Mouse (Mus musculus) urinary bladder, adult 2 months (tissue): ENCODE data around the gene Slc5a11. TPM values are rescaled to one million over a fixed set of nuclear protein-coding genes. Genes with fewer than 3 reads are reported as not detected.

Experiments used
- DNase-seq: peaks from one replicate; pipeline ENCODE4 v3.0.0; 2022; ENCODE audit warnings: low spot score
- polyA plus RNA-seq: library from polyadenylated mRNA; depleted of rRNA; stranded (reverse); fragments of >200 nt; gene quantifications from 2 replicates; pipeline ENCODE4 v1.2.3, GENCODE M21; 2012

Gene Slc5a11
- polyA plus RNA-seq, 1 experiment, result 0.39 TPM

DNA sequence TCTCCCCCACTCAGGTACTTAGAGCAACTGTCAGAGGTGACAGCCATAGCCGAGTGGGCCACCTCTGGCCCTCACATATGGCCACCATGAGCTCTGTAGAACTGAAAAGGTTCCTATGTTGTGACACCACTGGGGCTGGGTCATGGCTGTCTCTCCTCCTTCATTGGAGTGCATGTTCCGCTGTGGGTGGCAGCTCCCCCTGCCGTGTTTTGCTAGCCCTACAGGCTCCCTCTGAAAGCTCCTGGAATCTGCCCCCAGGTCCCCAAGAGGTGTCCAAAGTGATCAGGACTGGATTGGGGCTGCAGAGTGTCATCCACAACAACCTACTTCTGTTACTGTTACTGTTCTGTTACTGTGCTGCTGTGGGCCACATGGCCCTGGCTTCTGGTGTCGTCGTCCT, 2.3 kb upstream of the Slc5a11 start:
- DNase-seq, result no peak

DNA sequence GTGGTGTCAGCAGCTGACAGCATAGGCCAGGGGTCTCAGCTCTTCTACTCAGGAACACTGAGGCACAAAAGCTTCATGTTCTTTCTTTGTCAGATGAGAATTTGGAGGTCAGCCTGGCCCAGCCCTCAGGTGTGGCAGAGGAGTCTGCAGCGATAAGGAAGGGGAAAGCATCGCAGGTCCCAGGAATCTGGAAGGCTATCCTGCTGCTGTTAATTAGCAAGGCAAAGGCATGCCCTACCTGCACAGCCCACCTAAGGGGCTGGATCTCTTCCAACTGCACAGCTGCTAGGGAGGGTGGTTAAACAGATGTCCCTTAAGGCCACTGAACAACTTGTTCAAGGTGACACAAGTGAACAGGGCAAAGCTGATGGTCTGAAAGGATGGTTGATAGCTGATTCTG, 558 bp downstream of the Slc5a11 start:
- DNase-seq, result no peak

DNA sequence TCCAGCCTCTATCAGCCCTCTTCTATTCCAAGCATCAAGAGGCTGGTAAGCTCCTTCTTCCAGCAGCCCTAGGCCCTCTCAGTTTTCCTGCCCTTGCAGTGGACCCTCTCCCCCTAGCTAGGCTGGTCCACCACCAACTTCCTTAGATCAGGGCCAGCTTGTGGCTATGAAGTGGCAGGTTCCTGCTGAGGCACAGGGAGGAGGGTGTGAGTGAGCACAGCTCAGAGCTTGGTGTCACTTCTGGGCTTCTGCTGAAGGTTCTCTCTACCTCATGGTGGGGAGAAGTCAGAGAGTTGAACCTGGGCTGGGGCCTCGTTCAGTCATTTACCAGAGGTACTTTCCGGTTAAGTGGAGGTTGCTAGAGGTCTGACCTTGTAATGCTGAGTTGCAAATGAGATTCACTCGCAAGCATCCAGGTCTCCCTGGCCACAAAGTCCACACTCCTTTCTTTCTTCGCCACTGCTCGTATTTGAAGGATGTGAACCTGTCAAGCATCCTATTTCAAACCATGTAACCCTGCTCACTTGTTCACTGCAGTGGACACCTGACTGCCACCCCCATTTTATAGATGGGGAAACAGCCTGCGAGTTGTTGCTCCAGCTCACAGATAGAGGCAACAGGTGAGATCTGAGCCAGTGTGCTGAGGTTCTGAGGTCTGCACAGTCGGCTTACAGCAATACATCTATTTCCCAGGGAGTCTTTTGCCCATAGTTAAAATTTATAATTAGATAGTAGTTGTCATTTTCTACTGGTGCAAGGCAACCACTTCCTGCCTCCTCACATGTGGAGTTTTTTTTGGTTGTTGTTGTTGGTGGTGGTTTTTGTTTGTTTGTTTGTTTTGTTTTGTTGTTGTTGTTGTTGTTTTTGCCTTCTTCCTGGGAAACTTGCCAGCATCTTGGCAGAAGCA, 3.1 kb downstream of the Slc5a11 start:
- DNase-seq, result no peak

DNA sequence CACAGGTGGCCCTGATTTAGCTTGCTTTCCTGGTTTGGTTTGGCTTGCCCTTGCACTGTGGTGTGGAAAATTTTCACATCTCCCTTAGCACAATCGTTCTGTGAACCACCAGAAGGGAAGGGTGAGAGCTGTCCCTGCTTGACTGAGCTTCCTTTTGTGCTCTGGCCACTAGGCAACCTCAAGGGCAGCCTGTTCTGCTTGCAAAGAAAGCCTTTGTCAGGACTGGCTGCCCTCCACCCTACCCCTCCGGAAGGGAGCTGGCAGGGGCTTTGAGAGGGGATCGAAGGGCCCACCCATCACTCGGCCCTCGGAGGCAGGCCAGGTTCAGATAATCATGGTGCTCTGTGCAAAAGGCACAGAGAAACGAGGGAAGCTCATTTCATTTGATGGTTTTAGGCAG, 4.0 kb downstream of the Slc5a11 start:
- no peak for DNase-seq

DNA sequence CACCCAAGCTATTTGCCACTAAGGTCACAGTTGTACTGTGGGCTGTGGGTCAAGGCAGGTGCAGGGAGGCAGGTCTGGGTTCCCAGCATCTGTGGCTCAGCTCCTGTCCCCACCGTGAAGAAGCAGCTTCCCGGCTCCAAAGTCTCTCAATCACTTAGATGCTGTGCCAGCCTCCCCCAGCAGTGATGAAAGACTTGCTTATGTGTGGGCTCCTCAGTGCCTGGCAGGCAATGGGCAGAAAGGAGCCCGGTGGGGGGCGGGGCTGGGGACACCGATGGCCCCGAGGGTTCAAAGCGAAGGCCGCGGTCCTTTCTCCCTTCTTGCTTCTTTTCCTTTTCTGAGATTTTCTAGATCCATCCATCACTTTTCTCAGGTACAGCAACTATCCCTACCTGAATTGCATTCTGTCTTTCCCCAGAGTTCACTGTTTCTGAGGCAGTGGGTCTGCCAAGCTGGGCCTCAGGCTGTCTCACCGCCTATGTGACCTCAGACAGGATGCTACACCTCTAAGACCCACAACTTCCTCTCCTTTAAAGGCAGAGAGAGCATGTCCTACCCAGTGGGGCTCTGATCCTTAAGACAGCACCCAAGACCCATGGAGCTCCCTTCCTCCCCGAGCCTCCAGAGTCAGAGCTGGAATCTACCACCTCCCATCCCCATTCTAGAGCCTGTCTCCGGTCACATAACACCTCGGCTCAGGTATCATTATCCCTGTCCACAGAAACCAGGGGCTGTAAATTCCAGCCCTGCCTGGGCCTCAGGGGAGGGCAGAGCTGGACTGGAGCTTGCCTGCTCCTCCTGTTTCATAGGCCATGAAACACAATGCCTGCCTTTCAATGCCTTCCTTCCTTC, 5.4 kb downstream of the Slc5a11 start:
- no peak for DNase-seq

DNA sequence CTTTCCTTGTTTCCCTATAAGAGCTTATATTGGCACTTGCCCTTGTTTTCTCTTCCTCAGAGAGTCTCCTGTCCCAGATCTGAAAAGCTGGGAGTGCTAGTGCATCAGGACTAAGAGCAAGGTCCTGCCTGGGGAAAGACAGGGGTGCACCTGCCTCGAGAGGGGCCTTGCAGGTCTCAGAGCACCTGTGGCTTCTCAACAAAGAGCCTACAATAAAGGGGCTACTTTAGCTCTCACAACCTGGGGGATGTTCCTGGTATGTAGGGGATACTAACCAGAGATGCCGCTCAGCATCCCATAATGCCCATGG, 6.0 kb downstream of the Slc5a11 start:
- no peak for DNase-seq

DNA sequence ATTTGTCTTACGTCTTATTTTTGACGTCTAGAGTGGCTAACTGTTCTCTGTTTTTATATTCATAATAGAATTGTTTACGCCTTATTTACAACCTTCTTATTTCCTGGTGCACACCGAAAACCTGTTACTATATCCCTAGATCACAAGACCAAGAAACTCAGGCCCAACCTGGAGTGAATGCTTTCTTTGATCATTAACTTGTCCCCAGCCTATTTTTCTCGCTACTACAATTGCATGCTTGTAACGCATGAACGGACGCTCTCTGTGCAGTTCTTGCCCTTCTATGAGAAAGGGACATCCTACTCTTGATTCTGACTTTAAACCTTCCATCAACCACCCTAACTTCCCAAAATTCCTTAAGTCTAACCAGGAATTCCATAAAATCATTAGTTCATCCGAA, 9.5 kb downstream of the Slc5a11 start:
- DNase-seq, result no peak

DNA sequence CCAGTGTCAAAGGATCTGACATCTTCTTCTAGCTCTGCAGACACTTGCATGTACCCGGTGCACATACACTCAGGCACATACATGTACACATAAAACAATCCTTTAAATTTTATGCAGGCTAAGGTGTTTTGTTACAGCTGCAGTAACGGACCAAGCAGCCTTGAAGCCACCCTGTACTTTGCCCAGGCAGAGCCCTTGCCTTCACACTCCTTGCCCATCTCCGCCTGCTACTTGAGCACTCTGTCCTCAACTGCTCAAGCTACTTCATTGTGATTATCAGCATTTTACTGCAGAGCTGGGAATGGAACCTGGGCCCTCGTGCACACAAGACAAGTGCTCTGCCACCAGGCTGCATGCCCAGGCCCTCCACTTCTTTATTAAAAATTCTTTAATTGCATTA, 10.6 kb downstream of the Slc5a11 start:
- DNase-seq, result no peak

DNA sequence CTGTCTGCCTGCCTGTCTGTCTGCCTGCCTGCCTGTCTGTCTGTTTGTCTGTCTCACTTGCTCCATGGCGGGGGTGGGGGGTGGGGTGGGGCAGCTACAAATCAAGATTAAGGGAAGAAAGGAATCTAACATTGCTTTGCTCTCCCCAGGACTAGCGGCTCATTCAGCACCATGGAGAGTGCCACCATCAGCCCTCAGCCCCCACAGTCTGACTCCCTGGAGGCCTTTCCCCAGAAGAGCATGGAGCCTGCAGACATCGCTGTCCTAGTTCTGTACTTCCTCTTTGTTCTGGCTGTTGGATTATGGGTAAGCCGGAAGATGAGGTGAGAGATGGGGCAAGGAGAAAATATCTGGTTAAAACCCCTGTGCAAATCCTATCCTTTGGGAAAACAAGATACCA, 20.9 kb downstream of the Slc5a11 start:
- no peak for DNase-seq

DNA sequence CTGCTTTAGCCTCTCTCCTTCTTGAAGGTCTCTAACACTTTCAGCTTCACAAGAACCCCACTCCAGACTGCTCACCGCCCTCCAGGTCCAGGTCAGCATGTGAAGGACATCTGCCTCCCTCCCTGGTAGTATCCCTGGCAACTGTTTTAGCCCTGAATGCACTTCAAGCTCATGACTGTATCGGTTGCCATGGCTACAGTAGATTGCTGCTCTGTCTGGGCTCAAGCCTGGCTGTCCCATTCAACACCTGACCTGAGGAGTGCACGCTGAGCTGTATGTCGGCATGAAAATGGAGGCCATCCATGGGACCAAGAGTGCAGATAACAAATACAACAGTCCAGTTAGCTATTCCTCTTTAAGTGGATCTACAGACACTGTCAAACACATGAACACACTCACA, 24.0 kb downstream of the Slc5a11 start:
- no peak for DNase-seq

DNA sequence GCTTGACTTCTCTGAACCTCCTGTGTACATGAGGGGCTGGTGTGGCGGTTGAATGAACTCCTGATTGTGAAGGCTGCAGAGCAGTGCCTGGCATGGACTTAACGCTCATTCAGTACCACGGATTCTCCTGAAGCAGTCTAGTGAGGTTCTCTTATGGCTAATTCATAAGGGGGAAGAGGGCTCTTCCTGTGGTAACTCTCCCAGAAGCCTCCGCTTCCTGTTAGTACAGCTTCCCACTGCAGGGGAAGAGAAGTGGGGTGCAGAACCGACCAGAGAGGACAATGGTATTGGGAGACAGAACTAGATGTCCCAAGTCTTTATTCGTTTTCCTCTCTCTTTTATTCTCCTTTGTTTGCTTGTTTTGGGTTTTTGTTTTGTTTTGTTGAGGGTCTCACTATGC, 25.5 kb downstream of the Slc5a11 start:
- no peak for DNase-seq

DNA sequence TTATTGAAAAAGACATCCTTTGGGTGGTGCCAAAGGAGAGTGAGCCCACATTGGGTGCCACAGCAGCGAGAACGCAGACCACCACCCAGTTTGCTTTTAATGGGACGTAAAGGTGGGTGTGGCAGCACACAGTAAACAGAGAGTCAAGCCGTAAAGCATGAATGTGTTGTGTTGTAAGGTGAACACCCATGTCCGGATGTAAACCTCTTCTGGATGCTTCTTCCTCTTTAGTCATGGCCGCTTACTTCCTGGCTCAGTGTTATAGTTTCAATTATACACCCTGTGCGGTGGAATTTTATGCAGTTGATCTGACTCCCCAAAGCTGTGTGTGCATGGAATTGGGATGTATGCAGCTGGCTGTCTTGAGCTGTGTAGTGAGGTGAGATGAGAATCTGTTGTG, 27.7 kb downstream of the Slc5a11 start:
- no peak for DNase-seq

DNA sequence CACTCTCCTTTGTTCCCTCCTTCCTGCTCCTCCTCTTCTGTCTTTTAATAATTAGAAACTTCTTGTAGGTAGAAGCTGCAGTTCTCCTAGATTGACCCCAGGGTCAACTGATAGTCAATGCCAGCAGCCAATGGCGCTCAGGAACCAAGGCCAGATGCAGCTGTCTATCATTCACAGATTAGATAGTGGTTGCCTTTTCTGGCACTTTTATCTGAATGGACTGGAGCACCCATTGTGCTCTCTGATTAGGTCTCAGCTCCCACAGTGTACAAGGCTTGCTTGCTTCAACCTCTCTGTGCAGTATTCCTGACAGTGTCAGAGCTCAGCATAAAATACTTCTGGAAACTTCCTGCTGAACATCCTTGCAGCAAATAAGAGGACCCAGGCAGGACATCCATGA, 30.3 kb downstream of the Slc5a11 start:
- DNase-seq, result no peak

DNA sequence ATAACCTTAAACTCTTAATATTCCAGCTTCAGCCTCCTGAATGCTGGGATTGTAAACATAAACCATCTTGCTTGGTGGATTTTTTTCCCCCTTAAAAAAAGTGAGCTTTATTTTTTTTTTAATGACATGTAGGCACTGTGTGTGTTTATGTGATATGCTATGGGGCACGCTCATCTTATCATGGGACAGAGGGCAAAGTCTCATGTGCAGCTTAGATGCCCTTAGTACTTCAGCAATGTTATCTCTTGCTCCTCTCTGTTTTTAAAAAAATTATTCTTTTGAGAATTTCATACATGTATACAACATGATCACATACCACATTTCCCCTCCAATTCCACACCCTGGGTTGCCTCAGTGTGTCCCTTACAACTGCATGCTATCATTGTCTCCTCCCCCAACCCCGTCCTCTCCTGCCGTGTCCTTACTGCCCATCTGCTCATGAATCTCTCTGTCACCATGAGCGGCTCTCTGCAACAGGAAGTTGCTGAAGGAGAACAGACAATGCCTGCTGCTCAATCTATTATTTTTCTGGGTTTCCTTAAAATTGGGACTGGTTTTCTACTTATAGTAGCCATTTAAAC, 32.0 kb downstream of the Slc5a11 start:
- DNase-seq, result no peak

DNA sequence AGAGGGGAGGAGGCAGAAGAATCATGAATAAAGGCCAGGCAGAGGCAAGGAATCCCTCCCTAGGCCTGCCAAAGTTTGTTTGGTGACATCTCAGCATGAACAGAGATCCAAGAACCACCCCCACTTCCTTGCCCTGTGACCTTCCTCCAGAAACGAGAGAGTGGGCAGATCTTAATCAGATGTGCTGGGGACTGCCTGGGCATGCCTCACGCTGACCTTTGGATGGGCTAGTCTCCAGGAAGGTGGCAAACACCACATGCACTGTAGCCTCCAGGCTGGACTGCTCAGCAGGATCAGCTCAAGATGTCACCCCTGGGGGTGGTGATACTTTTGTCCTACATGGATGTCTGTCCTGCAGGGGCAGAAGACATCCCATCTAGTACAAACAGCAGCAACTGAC, 33.6 kb downstream of the Slc5a11 start:
- no peak for DNase-seq

DNA sequence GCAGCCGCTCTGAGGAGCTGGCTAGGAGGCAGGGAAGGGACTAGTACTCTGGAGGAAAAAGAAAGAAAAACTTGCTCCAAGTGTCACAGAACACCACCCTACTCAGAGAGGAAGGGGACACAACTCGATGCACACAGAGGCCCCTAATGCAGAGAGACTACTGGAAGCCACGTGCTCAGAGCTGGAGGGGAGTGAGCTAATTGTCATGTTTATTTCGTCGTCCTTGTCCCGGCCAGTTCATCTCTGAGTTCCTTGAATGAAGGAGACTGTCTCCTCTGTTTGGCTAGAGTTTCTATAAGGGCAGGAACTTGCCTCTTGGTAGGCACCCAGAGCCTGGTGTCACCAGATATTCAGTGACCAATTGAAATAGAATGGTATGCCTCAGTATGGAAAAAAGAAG, 36.8 kb downstream of the Slc5a11 start:
- DNase-seq, result no peak

DNA sequence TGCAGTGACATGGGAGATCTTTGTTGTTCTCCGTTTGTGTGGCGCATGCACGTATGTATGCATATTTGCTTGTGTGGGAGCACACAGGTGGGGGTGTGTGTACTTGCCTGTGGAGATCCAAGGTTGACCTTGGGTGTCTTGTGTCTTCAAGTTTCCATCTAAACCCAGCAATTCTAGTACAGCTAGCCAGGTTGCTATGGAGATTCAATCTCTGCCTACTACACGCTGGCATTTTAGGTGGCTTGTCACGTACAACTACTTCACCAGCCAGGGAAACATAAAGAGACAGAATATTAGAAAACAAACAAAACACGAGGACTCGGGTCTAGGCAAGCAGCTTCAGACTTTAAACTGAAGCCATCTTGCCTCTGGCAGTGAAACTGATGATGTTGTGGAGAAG, 38.8 kb downstream of the Slc5a11 start:
- no peak for DNase-seq

DNA sequence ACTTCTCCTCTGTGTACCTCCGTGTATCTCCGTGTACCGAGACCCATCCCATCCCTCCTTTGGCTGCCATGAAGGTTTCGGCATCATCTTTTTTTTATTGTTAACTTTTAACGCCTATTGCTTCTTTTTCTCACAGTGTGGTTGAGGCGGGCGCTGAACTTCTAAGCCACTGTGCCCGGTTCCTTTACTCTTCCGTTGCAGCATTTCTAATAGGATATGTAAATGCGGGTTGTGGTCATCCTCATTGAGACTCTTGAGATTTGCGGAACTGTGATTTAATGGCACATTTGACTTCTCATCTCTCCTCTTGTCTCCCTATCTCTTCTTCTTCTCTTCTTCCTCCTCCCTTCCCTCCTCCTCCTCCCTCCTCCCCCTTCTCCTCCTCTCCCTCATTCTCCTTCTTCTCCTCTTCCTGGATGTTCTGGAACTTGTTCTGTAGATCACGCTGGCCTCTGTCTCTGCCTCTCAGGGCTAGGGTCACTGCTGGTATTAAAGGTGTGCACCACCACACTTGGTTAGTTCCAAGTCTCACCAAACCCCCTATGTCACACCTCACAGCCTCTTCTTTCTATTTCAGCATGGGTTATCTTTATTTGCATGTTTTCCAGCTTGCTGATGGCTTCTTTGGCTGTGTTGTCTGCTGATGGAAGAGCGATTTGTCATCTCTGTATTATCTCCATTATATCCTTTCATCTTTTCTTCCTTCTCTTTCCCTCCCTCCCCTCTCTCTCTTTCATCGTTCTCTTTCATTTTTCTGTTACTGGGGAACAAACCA, 39.8 kb downstream of the Slc5a11 start:
- DNase-seq, result no peak

DNA sequence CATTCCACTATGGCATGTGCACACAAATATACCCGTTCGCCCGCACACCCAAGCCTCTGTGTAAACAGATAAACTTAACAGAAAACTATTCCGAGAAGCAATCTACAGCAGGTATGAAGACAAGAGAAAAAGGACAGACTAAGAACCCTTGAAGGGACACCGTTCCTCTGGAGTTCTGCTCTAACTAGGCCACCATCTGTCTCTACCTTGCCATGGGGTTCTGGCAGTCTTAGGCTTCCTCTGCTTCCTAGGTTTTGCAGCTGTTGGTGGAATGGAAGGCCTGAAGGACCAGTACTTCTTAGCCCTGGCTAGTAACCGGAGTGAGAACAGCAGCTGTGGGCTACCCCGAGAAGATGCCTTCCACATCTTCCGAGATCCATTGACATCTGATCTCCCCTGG, 43.5 kb downstream of the Slc5a11 start:
- DNase-seq, result no peak

DNA sequence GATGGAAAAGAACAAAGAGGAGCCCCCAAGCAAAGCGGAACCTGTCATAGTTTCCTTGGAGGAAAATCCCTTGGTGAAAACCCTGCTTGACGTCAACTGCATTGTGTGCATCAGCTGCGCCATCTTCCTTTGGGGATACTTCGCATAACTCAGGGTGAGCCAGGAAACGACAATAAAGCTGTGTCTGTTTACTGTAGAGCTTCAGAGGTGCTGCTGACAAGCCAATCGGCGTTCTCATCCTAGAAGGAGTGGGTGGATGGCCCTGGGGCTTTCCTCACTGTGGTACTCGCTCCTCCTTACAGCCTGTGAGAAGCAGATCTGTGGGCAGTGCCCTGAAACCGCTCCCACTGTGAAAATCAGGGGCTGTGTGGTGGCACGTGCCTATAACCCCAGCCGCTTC, 58.5 kb downstream of the Slc5a11 start:
- no peak for DNase-seq

DNA sequence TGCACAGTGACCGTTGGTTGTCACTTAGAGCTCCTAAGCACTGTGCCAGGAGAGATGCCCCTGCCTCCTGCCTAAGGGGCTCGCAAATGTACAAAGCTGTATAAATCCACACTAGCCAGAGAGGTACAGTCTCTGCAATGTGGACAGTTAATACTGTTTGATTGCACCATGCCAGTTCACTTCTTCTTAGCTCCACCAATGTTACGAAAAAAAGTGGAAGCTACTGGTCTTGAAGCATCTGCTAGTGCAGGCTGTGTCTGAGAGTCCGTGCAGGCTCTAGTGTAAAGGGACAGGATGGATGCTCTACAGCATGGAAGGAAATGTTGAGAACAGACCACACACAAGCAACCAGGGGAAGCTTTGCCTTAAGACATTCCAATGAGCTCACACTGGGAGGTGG, 62.0 kb downstream of the Slc5a11 start:
- DNase-seq, result no peak

DNA sequence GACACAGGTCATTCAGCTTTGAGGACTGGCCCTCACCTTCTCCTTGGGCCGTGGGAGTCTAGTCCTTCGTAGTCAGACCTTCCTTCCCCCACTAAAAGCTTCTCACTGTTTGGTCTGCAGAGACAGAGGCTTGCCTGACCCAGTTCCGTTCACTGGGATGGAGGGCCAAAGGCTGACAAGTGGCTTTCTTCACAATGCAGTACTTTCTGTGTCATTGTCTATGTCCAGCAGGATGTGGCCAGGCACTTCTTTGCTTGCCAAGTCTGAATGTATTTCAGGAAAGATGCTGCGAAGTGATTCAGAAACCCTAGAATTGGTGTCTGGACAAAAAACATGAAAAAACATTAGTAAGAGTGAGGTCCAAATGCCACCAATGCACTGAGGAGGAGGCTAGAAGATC, 65.2 kb downstream of the Slc5a11 start:
- DNase-seq, result no peak
